Mouse (Mus musculus) layer of hippocampus, adult 2 months (tissue): Measurements from ENCODE around the gene Terf2ip. TPM values are rescaled to one million over a fixed set of nuclear protein-coding genes. Genes with fewer than 3 reads are reported as not detected.

ENCODE experiments used
- DNase-seq, 2 experiments: peaks; one replicate each; pipeline ENCODE4 v3.0.0; 2022; ENCODE audit warnings: low spot score in 2 of 2
- H3K27ac ChIP-seq: fragments of 200-600 bp; 2 replicates; pipeline ENCODE4 v1.8.1; 2022
- H3K4me3 ChIP-seq: fragments of 200-600 bp; 2 replicates; pipeline ENCODE4 v1.8.1; 2022; ENCODE audit warnings: mild to moderate bottlenecking
- CTCF ChIP-seq: fragments of 200-600 bp; conservative IDR thresholded peaks from 2 replicates; pipeline ENCODE4 v1.8.1; 2022; ENCODE audit warnings: antibody characterized with exemption, mild to moderate bottlenecking, moderate library complexity
- long read RNA-seq, 2 experiments: library from polyadenylated mRNA; stranded (forward); transcript quantifications; one replicate each; pipeline ENCODE4 v2.0.0; 2021; ENCODE audit warnings: borderline mapping rate in 2 of 2
- total RNA-seq, 2 experiments: library from RNA; stranded (reverse); gene quantifications; 2 replicates each; pipeline ENCODE4 v1.2.3; 2021

Gene Terf2ip
- 10 to 100 TPM; 42.8 to 45.2 TPM for total RNA-seq
- long read RNA-seq, experiment 1, transcript Terf2ip-201 (3 exons, 3,560 nt), result major isoform, 77 of 83 reads
- long read RNA-seq, experiment 1, partial matches to known transcripts, result 0 of 83 reads
- long read RNA-seq, experiment 1, other reads (novel, unspliced or antisense), result 6 of 83 reads
- long read RNA-seq, experiment 2, transcript Terf2ip-201 (3 exons, 3,560 nt), result major isoform, 94 of 106 reads
- long read RNA-seq, experiment 2, partial matches to known transcripts, result 7 of 106 reads
- long read RNA-seq, experiment 2, other reads (novel, unspliced or antisense), result 5 of 106 reads

GRCm38 (mm10) chr8:112010997-112011815 is at the start of gene Terf2ip, which contains the start of gene Kars:
Gene Terf2ip, plus strand, starts transcription at chr8:112011398.
Gene Kars, minus strand, starts transcription at chr8:112011323.
- peak within 1 kb of the TSS; percentile 93 for H3K27ac ChIP-seq
- DNase-seq, result peak; percentile 91 to 92
- peak; percentile 18; the same call in 1 of the 2 replicates for TF ChIP-seq CTCF
- peak within 1 kb of the TSS; percentile 85 for H3K4me3 ChIP-seq

GRCm38 (mm10) chr8:111962589-111962988 is 48.6 kb upstream of the Terf2ip start:
- no peak overlapping the region for H3K27ac ChIP-seq
- no peak overlapping the region for H3K4me3 ChIP-seq
- no peak for DNase-seq
- TF ChIP-seq CTCF, result no peak

GRCm38 (mm10) chr8:111963091-111963490 is 48.1 kb upstream of the Terf2ip start:
- no peak overlapping the region for H3K27ac ChIP-seq
- H3K4me3 ChIP-seq, result no peak overlapping the region
- TF ChIP-seq CTCF, result no peak
- DNase-seq, result no peak

DNA sequence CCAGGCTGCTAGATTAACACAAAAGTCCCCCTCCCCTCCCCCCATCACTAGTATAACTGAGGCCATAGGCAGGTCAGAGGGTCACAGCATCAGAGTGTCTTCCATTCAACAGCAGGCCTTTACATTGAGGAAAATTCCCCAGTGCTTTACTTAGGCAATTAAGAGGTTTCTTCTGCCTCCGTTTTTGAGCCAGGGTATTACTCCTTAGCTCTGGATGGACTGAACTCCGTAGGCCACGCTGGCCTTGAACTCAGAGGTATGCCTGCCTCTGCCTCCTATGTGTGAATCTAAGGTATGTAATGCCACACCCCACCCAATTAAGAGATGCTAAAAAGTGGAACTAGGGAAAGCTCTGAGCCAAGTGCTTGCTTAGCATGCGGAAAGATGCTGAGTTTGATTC is 47.7 kb upstream of the Terf2ip start:
- DNase-seq, result no peak
- H3K27ac ChIP-seq, result no peak overlapping the region
- no peak for TF ChIP-seq CTCF
- no peak overlapping the region for H3K4me3 ChIP-seq

DNA sequence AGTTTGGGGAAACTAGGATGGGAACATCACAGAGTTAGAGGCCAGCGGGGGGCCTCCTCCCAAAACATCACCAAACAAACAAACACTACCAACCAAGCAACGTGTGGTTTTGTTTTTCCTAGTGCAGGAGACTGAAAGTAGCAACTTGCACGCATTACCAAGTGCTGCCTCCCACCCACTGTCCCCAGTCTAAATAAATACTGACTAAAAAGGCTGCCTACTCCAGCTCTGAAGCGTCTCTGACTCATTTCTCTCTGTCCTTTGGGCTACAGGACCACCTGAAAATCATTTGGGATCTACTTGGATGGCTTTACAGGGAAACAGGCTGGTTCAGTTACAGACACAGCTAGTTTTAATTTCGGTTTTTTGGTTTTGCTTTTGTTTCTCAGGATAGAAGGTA is 46.8 kb upstream of the Terf2ip start:
- H3K4me3 ChIP-seq, result no peak overlapping the region
- TF ChIP-seq CTCF, result no peak
- peak overlapping the region; percentile 39; the same call in 1 of the 2 replicates for H3K27ac ChIP-seq
- no peak for DNase-seq

- peak overlapping the region; percentile 39; the same call in 1 of the 2 replicates for H3K27ac ChIP-seq
- TF ChIP-seq CTCF, result no peak
- DNase-seq, result no peak
Measured at GRCm38 (mm10) chr8:111964849-111965561, 46.2 kb upstream of the Terf2ip start.

GRCm38 (mm10) chr8:111967246-111967870 is 43.8 kb upstream of the Terf2ip start:
- Histone ChIP-seq H3K27ac (no peak overlapping the region), H3K4me3 (no peak overlapping the region)
- no peak for DNase-seq
- TF ChIP-seq CTCF, result no peak

More at GRCm38 (mm10) chr8:111964849-111965561, 46.2 kb upstream of the Terf2ip start:
- H3K4me3 ChIP-seq, result no peak overlapping the region

- Histone ChIP-seq H3K27ac (no peak overlapping the region), H3K4me3 (no peak overlapping the region)
- DNase-seq, result no peak
- TF ChIP-seq CTCF, result no peak
Measured at GRCm38 (mm10) chr8:111968541-111968940, 42.7 kb upstream of the Terf2ip start.

DNA sequence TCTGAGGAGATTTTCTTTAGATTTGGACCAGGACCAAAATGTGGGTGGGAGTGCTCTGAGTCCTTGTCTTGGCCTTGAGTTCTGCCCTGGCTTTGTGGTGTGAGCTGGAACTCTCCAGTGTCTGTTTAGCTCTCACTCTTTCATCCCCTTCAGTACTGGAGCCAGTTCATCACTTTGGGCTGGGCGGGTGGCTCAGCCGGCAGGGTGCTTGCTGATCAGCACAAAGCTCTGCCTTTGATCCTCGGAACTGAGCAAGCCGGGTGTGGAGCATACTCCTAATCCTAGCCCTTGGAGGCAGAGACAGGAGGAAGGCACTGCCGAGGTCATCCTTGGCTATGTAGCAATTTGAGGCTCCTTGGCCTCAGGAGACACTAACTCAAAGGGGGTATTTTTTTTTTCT is 42.2 kb upstream of the Terf2ip start:
- Histone ChIP-seq H3K27ac (no peak overlapping the region), H3K4me3 (no peak overlapping the region)
- no peak for DNase-seq
- TF ChIP-seq CTCF, result no peak

- no peak overlapping the region for H3K4me3 ChIP-seq
- DNase-seq, result no peak
- no peak for TF ChIP-seq CTCF
- H3K27ac ChIP-seq, result no peak overlapping the region
Measured at GRCm38 (mm10) chr8:111974138-111974537, 37.1 kb upstream of the Terf2ip start.

- Histone ChIP-seq H3K27ac (no peak overlapping the region), H3K4me3 (no peak overlapping the region)
- DNase-seq, result no peak
- no peak for TF ChIP-seq CTCF
Measured at GRCm38 (mm10) chr8:111975706-111976105, 35.5 kb upstream of the Terf2ip start.

DNA sequence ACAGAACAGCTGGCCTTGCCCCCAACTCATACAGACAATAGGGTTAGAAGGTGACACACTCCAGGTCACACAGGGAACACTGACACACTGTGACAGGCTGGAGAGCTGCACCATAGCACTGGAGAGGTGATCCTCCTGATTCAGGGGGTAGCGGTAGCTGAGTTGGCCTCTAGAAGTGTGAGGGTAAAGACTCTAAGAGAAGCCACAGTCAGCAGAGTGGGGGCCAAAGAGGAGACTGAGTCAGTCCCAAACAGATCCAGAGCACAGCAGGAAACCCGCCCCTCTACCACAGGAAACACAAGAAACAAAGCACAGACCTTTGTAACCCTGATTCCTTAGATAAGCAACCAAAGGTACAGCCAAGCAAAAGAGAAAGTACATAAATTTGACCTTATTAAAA is 34.9 kb upstream of the Terf2ip start:
- no peak overlapping the region for H3K4me3 ChIP-seq
- DNase-seq, result no peak
- no peak overlapping the region for H3K27ac ChIP-seq
- TF ChIP-seq CTCF, result no peak
